Mouse (Mus musculus): Measurements from ENCODE around the gene Mrpl50. TPM values are rescaled to one million over a fixed set of nuclear protein-coding genes. Genes with fewer than 3 reads are reported as not detected.

The Mrpl50 gene
- polyA plus RNA-seq, 1 experiment from 2014 or later: 90.7 TPM

GRCm38 (mm10) chr4:49546873-49547543, 26.1 kb upstream of the Mrpl50 start:
- Histone ChIP-seq H3K4me2 (replicated peaks; ENCODE audit: low read depth, low read length) (no peak overlapping the region), H3K4me1 (ENCODE audit: control insufficient read depth, insufficient read depth, low read length) (no peaks in the 10 kb centered on the region), H3K9me3 (ENCODE audit: control insufficient read depth, low read length) (no peaks in the 10 kb centered on the region), H3K27me3 (ENCODE audit: control insufficient read depth, insufficient read depth, low read length) (no peaks in the 10 kb centered on the region), H3K36me3 (ENCODE audit: control insufficient read depth, insufficient read depth, low read length) (no peaks in the 10 kb centered on the region), H3K27ac (ENCODE audit: low read depth, low read length) (no peak overlapping the region), H3K9ac (ENCODE audit: low read depth, low read length) (no peak overlapping the region), H3K4me3 (ENCODE audit: low read length) (no peak overlapping the region)
- WGBS: 62% methylated on average over 6 of the region's 6 CpGs
- ATAC-seq (ENCODE audit: low FRiP score, low TSS enrichment): no peak

- ATAC-seq (ENCODE audit: low FRiP score, low TSS enrichment): no peak
- no peaks in the 10 kb centered on the region for H3K36me3 ChIP-seq (ENCODE audit: control insufficient read depth, insufficient read depth, low read length)
- no peak overlapping the region for H3K27ac ChIP-seq (ENCODE audit: low read depth, low read length)
- H3K27me3 ChIP-seq (ENCODE audit: control insufficient read depth, insufficient read depth, low read length): no peaks in the 10 kb centered on the region
- H3K9ac ChIP-seq (ENCODE audit: low read depth, low read length): no peak overlapping the region
- no peak overlapping the region for H3K4me2 ChIP-seq (replicated peaks; ENCODE audit: low read depth, low read length)
- H3K9me3 ChIP-seq (ENCODE audit: control insufficient read depth, low read length): no peaks in the 10 kb centered on the region
- 90% methylated on average over 2 of the region's 2 CpGs for WGBS
- no peaks in the 10 kb centered on the region for H3K4me1 ChIP-seq (ENCODE audit: control insufficient read depth, insufficient read depth, low read length)
- no peak overlapping the region for H3K4me3 ChIP-seq (ENCODE audit: low read length)
Measured at GRCm38 (mm10) chr4:49546026-49546425, 25.1 kb upstream of the Mrpl50 start.

GRCm38 (mm10) chr4:49540966-49541365, 20.1 kb upstream of the Mrpl50 start:
- H3K27me3 ChIP-seq (ENCODE audit: control insufficient read depth, insufficient read depth, low read length): no peaks in the 10 kb centered on the region
- no peak overlapping the region for H3K4me3 ChIP-seq (ENCODE audit: low read length)
- H3K9ac ChIP-seq (ENCODE audit: low read depth, low read length): no peak overlapping the region
- no peaks in the 10 kb centered on the region for H3K36me3 ChIP-seq (ENCODE audit: control insufficient read depth, insufficient read depth, low read length)
- ATAC-seq (ENCODE audit: low FRiP score, low TSS enrichment): no peak
- no peaks in the 10 kb centered on the region for H3K9me3 ChIP-seq (ENCODE audit: control insufficient read depth, low read length)
- 72% methylated on average over 3 of the region's 3 CpGs for WGBS
- no peak overlapping the region for H3K4me2 ChIP-seq (replicated peaks; ENCODE audit: low read depth, low read length)
- no peaks in the 10 kb centered on the region for H3K4me1 ChIP-seq (ENCODE audit: control insufficient read depth, insufficient read depth, low read length)
- no peak overlapping the region for H3K27ac ChIP-seq (ENCODE audit: low read depth, low read length)

DNA sequence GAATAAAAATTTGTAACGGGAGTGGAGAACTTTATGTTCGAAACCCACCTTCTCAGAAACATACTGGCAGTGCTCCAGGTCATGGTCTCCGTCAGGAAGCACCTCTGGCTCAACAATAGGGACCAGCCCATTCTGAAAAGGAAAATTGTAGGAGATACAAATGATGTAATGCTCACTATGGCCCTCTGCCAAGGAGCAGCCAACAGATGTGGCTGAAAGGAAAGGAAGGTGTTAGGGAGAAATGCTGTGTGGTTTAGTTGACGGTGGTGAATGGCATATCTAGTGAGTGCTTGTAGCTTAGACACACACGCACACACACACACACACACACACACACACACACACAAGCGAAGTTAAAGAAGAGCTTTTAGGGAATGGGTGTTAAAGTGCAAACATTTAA, 18.8 kb upstream of the Mrpl50 start:
- H3K27me3 ChIP-seq (ENCODE audit: control insufficient read depth, insufficient read depth, low read length): no peaks in the 10 kb centered on the region
- no peak for ATAC-seq (ENCODE audit: low FRiP score, low TSS enrichment)
- H3K9ac ChIP-seq (ENCODE audit: low read depth, low read length): no peak overlapping the region
- no peak overlapping the region for H3K4me2 ChIP-seq (replicated peaks; ENCODE audit: low read depth, low read length)
- no peaks in the 10 kb centered on the region for H3K4me1 ChIP-seq (ENCODE audit: control insufficient read depth, insufficient read depth, low read length)
- H3K9me3 ChIP-seq (ENCODE audit: control insufficient read depth, low read length): no peaks in the 10 kb centered on the region
- WGBS: 67% methylated on average over 6 of the region's 6 CpGs
- no peaks in the 10 kb centered on the region for H3K36me3 ChIP-seq (ENCODE audit: control insufficient read depth, insufficient read depth, low read length)
- H3K27ac ChIP-seq (ENCODE audit: low read depth, low read length): no peak overlapping the region
- H3K4me3 ChIP-seq (ENCODE audit: low read length): no peak overlapping the region

- Histone ChIP-seq H3K9ac (ENCODE audit: low read depth, low read length) (no peak overlapping the region), H3K4me1 (ENCODE audit: control insufficient read depth, insufficient read depth, low read length) (no peaks in the 10 kb centered on the region), H3K27ac (ENCODE audit: low read depth, low read length) (no peak overlapping the region), H3K9me3 (ENCODE audit: control insufficient read depth, low read length) (no peaks in the 10 kb centered on the region), H3K27me3 (ENCODE audit: control insufficient read depth, insufficient read depth, low read length) (no peaks in the 10 kb centered on the region), H3K4me3 (ENCODE audit: low read length) (no peak overlapping the region), H3K36me3 (ENCODE audit: control insufficient read depth, insufficient read depth, low read length) (no peaks in the 10 kb centered on the region), H3K4me2 (replicated peaks; ENCODE audit: low read depth, low read length) (no peak overlapping the region)
- WGBS: 85% methylated on average over 4 of the region's 4 CpGs
- no peak for ATAC-seq (ENCODE audit: low FRiP score, low TSS enrichment)
Measured at GRCm38 (mm10) chr4:49536671-49537070, 15.8 kb upstream of the Mrpl50 start.

DNA sequence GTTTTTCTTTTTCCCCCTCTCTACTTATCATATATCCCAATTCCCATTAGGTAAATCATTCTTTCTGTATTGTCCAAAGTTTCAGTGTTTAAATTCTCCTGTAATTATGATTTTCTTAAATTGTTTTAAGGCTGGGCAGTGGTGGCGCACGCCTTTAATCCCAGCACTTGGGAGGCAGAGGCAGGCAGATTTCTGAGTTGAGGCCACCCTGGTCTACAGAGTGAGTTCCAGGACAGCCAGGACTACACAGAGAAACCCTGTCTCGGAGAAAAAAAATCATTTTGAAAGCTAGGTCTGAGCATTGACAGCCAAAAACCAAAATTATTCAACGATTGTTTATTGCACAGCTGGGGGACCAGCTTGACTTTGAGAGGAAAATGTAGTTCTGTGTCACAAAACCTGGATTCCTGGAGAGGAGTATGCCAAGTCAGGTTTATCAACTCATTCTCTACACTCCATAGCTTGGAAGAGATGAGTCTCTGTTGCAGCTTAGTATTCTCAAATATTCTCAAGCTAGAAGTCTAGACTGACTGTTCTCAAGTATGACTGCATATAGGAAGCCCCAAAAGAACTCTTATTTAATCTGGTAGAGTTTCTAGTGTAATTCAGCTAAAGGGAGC, 14.9 kb upstream of the Mrpl50 start:
- WGBS: 94% methylated on average over 4 of the region's 4 CpGs
- Histone ChIP-seq H3K4me2 (replicated peaks; ENCODE audit: low read depth, low read length) (no peak overlapping the region), H3K27ac (ENCODE audit: low read depth, low read length) (no peak overlapping the region), H3K9ac (ENCODE audit: low read depth, low read length) (no peak overlapping the region), H3K9me3 (ENCODE audit: control insufficient read depth, low read length) (no peaks in the 10 kb centered on the region), H3K27me3 (ENCODE audit: control insufficient read depth, insufficient read depth, low read length) (no peaks in the 10 kb centered on the region), H3K4me1 (ENCODE audit: control insufficient read depth, insufficient read depth, low read length) (no peaks in the 10 kb centered on the region), H3K4me3 (ENCODE audit: low read length) (no peak overlapping the region), H3K36me3 (ENCODE audit: control insufficient read depth, insufficient read depth, low read length) (no peaks in the 10 kb centered on the region)
- no peak for ATAC-seq (ENCODE audit: low FRiP score, low TSS enrichment)

DNA sequence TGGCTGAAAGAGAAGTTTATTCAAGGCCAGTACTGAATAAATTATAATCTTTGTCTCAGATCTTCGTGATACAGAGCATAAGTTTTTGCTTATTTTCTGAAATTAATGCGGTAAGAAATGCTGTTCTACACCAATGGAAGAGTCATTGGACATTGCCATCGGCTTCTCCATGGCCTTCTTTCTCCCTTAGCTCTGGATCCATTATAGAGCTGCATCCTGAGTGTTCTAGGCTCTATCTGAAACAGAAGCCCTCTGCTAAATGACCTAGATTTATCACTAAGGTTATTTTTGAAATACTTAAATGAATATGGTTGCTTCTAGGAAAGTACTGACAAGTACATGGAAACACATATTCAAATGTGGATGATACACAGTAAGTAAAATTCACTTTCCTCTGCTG, 14.1 kb upstream of the Mrpl50 start:
- ATAC-seq (ENCODE audit: low FRiP score, low TSS enrichment): no peak
- Histone ChIP-seq H3K27me3 (ENCODE audit: control insufficient read depth, insufficient read depth, low read length) (no peaks in the 10 kb centered on the region), H3K4me1 (ENCODE audit: control insufficient read depth, insufficient read depth, low read length) (no peaks in the 10 kb centered on the region), H3K9ac (ENCODE audit: low read depth, low read length) (no peak overlapping the region), H3K36me3 (ENCODE audit: control insufficient read depth, insufficient read depth, low read length) (peaks cover 7% of the 10 kb centered on the region), H3K4me2 (replicated peaks; ENCODE audit: low read depth, low read length) (no peak overlapping the region), H3K4me3 (ENCODE audit: low read length) (no peak overlapping the region), H3K9me3 (ENCODE audit: control insufficient read depth, low read length) (peaks cover 4% of the 10 kb centered on the region; the same call in 1 of the 2 replicates), H3K27ac (ENCODE audit: low read depth, low read length) (no peak overlapping the region)
- WGBS: 88% methylated on average over 3 of the region's 3 CpGs

DNA sequence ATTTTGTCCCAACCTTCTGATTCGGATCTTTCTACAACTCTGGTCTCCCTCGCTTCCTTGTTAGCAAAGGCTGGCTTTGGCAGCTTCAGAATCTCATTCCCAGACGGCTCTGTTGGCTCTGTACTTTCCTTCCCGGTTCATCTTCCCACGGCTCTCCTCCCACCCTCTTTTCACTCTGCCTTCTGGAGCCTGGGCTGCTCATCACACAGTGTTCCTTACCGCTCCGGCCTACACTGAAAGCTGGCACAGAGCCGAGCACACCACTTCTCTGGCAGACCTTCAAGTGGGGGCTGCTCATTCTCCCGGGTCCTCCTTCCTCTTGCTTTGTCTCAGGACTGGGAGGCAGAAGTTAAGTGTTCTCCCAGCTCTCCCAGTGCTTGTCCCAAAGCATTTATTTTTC, 1.7 kb upstream of the Mrpl50 start:
- ATAC-seq (ENCODE audit: low FRiP score, low TSS enrichment): no peak
- no peaks in the 10 kb centered on the region for H3K9me3 ChIP-seq (ENCODE audit: control insufficient read depth, low read length)
- no peak overlapping the region for H3K9ac ChIP-seq (ENCODE audit: low read depth, low read length)
- 85% methylated on average over 9 of the region's 9 CpGs for WGBS
- H3K27me3 ChIP-seq (ENCODE audit: control insufficient read depth, insufficient read depth, low read length): no peaks in the 10 kb centered on the region
- H3K4me3 ChIP-seq (ENCODE audit: low read length): no peak overlapping the region
- 0 out of 2 replicates have a peak, but pooled peaks cover 6% of the 10 kb centered on the region for H3K4me1 ChIP-seq (ENCODE audit: control insufficient read depth, insufficient read depth, low read length)
- no peak overlapping the region for H3K4me2 ChIP-seq (replicated peaks; ENCODE audit: low read depth, low read length)
- peaks cover 4% of the 10 kb centered on the region; the same call in 1 of the 2 replicates for H3K36me3 ChIP-seq (ENCODE audit: control insufficient read depth, insufficient read depth, low read length)
- H3K27ac ChIP-seq (ENCODE audit: low read depth, low read length): no peak overlapping the region

- Histone ChIP-seq H3K36me3 (ENCODE audit: control insufficient read depth, insufficient read depth, low read length) (peaks cover 4% of the 10 kb centered on the region; the same call in 1 of the 2 replicates), H3K4me1 (ENCODE audit: control insufficient read depth, insufficient read depth, low read length) (0 out of 2 replicates have a peak, but pooled peaks cover 6% of the 10 kb centered on the region), H3K27ac (ENCODE audit: low read depth, low read length) (no peak overlapping the region), H3K9me3 (ENCODE audit: control insufficient read depth, low read length) (no peaks in the 10 kb centered on the region), H3K4me3 (ENCODE audit: low read length) (peak overlapping the region; percentile 55), H3K4me2 (replicated peaks; ENCODE audit: low read depth, low read length) (peak overlapping the region; percentile 54), H3K27me3 (ENCODE audit: control insufficient read depth, insufficient read depth, low read length) (no peaks in the 10 kb centered on the region), H3K9ac (ENCODE audit: low read depth, low read length) (peak overlapping the region; percentile 48)
- under 1% methylated on average over 17 of the region's 17 CpGs for WGBS
- ATAC-seq (ENCODE audit: low FRiP score, low TSS enrichment): peak; percentile 81
Measured at GRCm38 (mm10) chr4:49521346-49521745, 453 bp upstream of the Mrpl50 start.

Data from kidney, embryonic 14.5 days (tissue).